Mouse (Mus musculus) inflammation-experienced regulatory T-cells, adult 6 months (primary cell): ENCODE measurements around the gene Cables2. TPM values are rescaled to one million over a fixed set of nuclear protein-coding genes. Genes with fewer than 3 reads are reported as not detected.
A peak's percentile ranks its signal among the peaks of the same experiment; 100 is the strongest.

Experiments used
- ATAC-seq: one replicate; pipeline ENCODE4 v1.8.0; 2017
- polyA plus RNA-seq, 3 experiments: library from polyadenylated mRNA; unstranded; fragments of 100-300 nt; shearing (Covaris generic); gene quantifications; one replicate each; pipeline ENCODE4 v1.2.1; 2017

Cables2 gene
- polyA plus RNA-seq, 3 experiments from 2014 or later: 6.7 to 8.0 (median 7.7) TPM

DNA sequence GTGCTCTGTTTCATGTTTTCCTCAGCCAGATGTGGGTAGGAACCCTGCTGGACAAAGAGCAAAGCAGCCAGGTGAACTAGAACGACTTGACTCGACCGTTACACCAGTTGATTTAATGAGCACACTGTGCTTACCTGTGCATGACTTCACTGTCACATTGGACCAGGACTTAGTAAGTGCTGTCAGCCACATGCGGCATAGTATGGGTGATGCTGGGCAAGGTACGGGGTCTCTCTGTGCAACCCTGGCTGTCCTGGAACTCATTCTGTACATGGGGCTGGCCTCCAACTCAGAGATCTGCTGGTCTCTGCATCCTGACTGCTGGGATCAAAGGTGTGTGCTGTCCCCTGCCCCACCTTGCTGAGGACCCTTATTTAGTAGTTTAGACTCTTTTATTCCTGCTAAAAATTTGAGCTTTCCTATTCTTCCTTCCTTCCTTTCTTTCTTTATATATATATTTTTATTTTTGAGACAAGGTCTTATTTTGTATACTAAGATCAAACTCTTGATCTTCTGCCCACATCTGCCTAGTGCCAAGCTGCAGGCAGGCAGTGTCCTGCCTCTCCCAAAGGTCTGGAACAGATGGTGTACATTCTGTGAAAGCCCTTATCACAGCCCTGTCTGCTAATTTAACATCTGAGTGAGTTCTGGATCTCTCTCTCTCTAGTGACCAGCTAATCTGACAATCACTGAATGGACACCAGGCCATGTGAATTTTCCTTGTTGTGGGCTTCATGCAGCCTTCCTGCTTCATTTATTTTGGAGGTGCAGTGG lies 18.7 kb downstream of the Cables2 start:
- no peak for ATAC-seq

DNA sequence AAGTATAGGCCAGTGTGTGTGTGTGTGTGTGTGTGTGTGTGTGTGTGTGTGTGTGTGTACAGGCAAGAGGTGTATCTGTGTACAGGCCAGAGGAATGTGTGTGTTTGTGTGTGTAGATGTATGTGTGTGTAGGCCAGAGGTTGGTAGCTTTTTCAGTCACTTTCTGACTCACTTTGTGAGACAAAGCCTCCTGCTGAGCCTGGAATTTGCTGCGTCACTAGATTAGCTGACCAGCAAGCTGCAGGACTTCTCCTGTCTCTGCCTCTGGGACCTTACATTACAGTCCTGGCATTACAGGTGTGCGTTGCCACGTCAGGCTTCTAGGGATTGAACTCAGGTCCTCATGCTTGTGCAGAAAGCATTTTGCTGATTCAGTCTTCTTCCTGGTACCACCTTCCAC lies 21.5 kb downstream of the Cables2 start:
- no peak for ATAC-seq

- ATAC-seq: peak; percentile 88
Measured at GRCm38 (mm10) chr2:180250930-180251611, 22.2 kb downstream of the Cables2 start.

DNA sequence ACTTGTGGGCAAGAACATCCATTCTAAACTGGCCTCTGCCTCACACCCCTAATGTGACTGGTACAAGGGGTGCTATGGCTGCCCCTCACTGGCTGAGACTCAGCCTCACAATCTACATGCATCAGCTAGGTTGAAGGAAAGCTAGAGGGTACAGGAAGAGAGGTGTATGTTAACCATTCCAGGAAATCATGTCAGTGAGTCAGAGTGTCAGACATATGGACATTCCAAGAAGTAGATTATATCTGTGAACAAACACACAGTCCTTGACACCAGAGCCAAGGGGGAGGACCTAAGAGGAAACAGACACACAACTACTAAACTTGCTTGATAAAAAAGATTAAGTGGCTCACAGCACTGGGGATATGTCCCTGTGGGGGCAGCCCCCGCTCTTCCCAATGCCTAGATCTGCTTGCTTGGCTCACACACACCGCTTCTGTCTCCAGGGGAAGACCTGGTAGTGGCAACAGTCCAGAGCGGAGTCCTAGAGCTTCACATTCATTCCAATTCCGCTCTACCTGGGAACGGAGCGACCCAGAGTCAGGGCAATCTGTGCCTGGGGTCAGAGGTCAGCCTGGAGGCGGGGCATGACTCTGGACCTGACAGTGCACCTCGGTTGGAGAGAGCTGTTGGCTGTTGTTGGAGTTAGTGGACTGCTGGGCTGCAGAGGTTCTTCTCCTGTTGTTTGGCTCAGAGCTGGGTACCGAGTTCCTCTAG lies 24.2 kb downstream of the Cables2 start:
- no peak for ATAC-seq

DNA sequence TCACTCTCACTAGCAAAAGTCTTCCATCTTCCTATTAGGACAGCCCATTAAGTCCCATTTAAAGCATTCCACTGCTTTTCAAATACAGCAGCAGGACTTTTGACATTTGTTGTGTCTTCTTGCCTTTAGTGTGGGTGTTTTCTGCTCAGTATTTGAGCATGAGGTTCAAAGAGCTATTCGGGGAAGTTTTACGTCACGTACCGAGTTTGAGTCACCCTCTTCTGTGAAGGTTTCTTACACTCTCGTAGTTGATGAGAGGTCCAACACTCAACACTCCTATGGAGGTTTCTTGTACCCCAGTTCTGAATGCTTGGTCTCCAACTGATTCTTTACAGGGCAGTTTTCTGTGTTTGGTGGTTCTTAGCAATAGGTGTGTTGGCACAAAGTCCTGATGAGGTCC lies 25.4 kb downstream of the Cables2 start:
- peak; percentile 69 for ATAC-seq

- no peak for ATAC-seq
Measured at GRCm38 (mm10) chr2:180243108-180243507, 30.2 kb downstream of the Cables2 start.

DNA sequence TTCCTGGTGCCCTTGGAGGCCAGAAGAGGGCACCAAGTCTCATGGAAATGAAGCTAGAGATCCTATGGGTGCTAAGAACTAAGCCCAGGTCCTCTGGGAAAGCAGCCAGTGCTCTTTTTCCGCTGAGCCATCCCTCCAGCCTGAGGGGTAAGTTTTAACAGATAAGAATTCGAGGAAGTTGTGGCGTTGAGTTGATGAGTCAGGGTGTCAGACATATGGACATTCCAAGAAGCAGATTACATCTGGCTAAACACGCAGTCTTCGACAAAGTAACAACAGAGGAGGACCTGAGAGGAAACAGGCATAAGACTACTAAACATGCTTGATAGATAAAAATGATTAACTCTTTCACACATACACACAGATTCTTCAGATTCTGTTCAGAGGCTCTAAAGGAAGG lies 34.7 kb downstream of the Cables2 start:
- ATAC-seq: no peak

GRCm38 (mm10) chr2:180237601-180238345 lies 35.5 kb downstream of the Cables2 start:
- no peak for ATAC-seq

DNA sequence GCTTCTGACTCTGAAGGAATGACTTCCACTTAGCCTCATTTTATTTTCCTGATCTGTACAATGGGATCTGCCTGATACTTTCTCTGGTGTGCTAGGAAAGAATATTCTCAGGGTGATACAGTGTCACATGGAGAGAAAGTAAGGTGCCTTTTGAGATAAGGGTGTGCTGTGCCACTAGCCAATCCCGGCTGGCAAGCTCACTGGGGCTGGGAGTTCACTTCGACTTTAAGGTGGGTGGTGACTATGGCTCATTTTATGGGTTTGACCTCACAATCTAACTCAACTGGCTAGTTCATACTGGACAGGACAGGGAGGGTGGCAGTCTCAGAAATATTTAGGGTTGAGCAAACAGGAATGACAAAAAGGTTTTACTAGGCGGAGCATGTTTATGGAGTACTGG lies 36.4 kb downstream of the Cables2 start:
- no peak for ATAC-seq

DNA sequence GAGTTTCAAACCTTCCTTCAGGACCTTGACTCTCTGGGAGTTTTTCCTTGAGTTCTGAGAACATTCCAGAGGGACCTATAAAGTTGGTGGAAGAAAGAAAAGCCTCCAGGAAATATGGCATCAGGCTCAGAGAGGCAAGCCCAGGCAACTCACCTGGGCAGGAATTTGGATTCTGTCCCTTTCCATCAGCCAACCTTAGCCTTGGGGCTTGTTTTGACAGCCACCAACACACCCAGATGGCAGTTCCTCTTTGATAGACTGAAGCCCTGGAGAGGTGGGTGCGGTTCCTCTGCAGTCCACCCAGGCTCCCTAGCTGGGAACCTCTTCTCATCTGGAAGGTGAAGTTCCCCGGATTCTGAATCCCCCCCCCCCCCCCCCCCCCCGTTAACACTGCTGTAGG lies 36.8 kb downstream of the Cables2 start:
- no peak for ATAC-seq

DNA sequence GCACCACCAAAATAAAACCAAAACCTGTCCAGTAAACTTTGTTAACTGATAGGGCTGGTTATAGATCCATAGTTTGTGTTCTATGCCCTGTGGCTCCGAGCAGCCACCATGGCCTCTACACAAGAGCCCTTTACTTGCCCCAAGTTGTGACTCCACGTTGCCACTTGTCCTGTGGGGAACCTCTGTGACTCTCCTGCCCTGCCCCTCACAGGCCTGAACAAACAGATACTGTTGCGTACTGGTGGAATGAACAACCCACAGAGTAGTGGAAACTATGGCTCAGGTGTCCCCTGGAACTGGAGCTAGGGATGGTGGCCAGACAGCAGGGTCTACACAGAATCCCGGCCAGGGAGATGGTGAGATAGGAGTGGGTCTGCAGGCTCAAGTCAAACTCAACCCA lies 37.5 kb downstream of the Cables2 start:
- no peak for ATAC-seq

GRCm38 (mm10) chr2:180234980-180235379 lies 38.3 kb downstream of the Cables2 start:
- no peak for ATAC-seq

DNA sequence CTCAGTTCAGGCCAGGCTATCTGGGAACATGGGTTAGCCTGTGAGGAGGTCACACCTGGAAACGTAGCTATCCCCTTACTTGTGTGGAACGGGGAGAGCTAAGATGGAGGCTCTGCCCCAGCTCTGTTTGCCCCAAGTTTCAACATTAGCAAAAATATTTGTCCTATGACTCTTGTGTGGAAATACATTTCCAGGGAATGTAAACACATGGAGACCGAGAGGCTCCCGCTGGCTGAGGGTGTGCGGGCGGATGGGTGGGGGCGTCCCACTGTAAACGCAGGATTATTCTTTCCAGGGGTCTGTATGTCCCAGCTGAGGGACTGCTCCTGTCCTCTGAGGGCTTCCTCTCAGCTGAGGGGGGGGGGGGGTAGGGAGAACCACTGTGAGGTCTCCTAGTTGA lies 38.9 kb downstream of the Cables2 start:
- no peak for ATAC-seq

GRCm38 (mm10) chr2:180233101-180233904 lies 40.0 kb downstream of the Cables2 start:
- no peak for ATAC-seq

- ATAC-seq: no peak
Measured at GRCm38 (mm10) chr2:180230482-180230881, 42.8 kb downstream of the Cables2 start.

DNA sequence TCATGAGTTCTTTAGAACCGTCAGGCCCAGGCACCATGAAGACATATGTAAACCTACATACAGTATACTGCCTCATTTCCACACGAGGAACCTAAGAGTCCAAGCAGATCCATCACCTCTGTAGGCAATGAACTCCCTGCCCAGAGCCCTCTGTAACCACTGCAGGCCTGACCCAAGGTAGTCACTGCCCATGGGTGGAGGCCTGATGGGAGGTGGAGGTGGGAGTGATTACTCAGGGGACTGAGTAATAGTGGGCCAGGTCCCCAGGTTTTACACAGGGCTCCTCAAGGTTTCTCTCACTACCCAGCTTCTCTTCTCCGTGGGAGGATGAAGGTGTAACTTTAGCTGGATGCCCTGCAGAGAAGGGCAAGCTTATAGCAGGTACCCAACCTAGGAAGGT lies 44.2 kb downstream of the Cables2 start:
- ATAC-seq: no peak

DNA sequence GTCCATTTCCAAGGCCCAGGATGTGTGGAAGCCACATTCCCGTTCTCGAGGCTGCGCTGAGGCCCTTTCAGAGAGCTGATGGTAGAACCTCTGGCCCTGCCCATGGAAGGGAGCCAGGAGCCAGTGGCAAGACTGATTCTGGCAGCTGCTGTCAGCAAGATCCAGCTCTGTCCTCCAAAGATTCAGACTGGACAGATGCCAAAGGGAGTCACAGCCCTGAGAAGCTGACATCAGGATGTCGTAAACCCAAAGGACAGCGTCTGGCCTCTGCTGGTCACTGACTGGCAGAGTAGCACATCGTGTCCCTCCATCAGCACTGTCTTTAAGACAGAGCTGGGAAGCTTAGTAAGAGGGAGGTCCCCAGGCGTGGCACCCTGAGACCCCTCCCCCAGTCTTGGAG lies 44.7 kb downstream of the Cables2 start:
- no peak for ATAC-seq

GRCm38 (mm10) chr2:180228060-180228458 lies 45.2 kb downstream of the Cables2 start:
- no peak for ATAC-seq

DNA sequence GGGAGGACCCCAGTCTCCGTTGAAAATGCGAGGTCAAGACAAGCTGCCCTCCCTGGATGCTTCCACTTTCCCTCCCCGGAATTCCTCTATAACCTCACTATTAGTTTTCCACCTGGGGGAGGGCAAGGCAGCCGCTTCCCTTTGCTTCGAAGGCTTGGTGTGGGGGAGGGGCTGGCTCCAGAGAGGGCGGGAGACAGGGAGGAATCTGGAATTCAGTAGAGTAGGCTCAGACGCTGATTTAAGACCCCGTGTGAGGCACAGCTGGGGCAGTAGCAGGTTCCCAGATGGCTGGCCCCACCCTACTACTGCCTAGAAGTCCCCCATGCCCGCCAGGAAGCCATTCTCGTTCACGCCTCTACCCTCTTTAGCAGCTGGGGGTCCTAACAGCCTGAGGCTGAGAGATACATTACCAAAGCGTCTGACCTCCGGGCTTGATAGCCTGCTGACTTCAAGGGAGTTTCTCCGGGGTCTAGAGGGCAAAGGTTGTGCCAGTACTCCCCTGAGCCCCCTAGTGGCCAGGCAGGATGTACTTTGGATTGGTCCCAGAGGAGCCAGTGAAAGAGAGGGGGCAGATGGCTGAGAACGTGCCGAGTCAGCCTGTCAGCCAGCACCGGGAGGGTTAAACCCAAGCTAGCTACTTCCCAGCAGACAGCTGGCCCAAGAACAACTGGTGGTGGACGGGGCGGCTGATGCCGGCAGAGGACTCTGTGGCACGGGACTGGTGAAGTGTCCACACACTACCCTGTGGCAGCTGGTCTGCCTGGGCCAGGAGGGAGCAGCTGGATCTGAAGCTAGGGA lies 45.8 kb downstream of the Cables2 start:
- ATAC-seq: no peak

DNA sequence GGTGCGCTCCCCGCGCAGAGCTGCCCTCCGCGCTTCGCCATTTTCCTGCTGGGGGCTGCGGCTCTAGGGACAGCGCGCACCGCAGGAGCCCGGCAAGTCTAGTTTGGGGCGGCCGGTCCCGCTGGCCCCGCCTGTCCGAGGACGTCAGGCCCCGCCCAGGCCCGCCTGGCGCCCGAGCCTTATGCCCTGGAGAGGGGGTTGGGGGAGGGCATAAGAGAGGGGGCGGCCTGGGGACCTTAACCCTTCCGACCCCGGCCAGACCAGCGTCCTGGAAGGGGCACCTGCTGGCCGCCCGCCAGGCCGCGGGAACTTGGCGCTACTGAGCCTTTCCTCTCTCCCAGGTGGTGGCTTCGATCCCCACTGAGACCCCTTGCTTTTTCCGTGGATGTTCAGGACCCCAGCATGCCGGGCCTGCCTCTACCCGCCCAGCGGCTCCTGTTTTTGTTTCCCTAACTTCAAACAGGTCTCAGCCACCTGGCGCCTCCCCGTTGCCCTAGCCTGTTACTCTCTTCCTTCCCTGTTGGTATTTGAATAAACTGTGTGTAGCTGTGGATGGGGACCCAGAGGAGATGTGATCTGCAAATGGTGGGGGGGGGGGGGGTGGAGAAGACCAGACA lies 47.4 kb downstream of the Cables2 start, which contains the start of gene Lama5:
Gene Lama5 (minus strand): TSS at position 98 of the 617 bp plus-strand sequence.
- peak; percentile 43 for ATAC-seq
